Mouse (Mus musculus): ENCODE results near the gene Gm4922. TPM values are rescaled to one million over a fixed set of nuclear protein-coding genes. Genes with fewer than 3 reads are reported as not detected.

Gene Gm4922
- polyA plus RNA-seq (2016; fragmentation: Nextera tagmentation; extraction: Ambion mirVana), result not detected in 2 replicates

DNA sequence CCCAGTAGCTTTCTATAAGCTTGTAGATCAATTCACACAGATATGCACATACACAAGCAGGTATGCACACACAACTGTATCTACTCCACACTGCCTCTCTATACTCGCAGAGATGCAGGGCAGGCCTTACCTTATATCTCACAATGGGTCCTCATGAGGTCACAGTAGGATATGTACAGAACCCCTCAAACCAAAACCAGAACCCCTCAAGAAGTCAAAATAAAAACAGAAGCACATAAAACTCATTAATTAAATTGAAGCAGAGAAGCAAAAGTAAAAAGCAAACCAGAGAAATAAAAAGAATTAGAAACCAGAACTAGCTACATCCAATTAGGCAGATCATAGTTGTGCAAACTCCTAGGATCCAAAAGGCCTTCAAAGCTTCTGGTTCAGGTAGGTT is at the start of gene Gm4922:
TSS of gene Gm4922 (minus strand) at position 101 of the 400 bp plus-strand sequence.
- no peaks in the 10 kb centered on the region for H3K27me3 ChIP-seq
- H3K27ac ChIP-seq, result no peak within 1 kb of the TSS
- no peak within 1 kb of the TSS for H3K4me2 ChIP-seq (replicated peaks)
- no peak within 1 kb of the TSS for H3K9ac ChIP-seq
- H3K36me3 ChIP-seq, result no peaks in the 10 kb centered on the region
- H3K4me1 ChIP-seq, result no peaks in the 10 kb centered on the region
- no peak within 1 kb of the TSS for H3K4me3 ChIP-seq
- WGBS, result 89% methylated on average over 1 of the region's 1 CpGs
- no peaks in the 10 kb centered on the region for H3K9me3 ChIP-seq
- no peak for ATAC-seq (ENCODE audit: insufficient number of reproducible peaks, insufficient read depth, low FRiP score, low TSS enrichment)

DNA sequence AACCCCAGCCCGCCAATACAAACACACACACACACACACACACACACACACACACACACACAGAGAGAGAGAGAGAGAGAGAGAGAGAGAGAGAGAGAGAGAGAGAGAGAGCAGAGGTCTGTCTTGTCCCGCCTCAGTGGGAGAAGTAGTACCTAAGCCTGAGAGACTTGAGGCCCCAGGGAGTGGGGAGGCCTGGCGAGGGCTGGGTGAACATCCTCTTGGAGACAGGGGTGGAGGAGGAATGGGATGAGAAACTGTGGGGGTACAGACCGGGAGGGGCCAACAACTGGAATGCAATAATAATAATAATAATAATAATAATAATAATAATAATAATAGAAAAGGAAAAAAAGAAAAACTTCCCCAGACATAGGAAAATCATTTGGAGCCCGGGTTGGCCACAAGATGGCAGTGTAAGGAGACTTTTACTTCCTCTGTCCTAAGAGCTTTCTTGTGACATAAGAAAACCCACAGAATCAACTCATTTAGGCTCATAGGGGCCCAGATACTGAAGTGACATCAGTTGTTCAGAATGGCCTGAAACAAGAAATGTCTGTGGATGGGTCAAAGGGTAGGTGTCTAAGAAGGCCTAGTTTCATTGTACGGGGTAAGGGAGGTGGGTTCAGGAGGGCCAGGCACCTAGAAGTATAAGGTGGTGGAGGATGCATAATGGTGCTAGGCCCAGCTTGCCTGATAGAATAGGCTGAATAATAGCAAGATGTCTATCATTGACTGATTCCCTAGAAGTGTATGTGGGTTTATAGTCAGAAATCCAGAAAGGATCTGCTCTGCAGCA is 49.3 kb upstream of the Gm4922 start:
- 54% methylated on average over 4 of the region's 6 CpGs for WGBS
- ATAC-seq (ENCODE audit: insufficient number of reproducible peaks, insufficient read depth, low FRiP score, low TSS enrichment), result no peak

DNA sequence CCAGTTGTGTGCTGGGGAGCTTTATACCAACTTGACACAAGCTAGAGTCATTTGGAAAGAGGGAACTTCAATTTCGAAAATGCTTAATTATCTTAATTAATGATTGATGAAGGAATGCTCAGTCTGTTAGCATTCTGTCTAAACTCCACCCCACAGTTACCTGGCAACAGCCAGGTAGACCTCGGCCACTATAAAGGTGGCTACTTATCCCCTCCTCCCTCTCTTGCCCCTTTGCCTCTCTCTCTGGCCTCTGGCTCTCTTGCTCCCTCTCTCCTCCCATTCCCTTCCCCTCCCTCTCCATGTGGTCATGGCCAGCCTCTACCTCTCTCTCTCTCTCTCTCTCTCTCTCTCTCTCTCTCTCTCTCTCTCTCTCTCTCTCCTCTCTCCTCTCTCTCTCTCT is 47.8 kb upstream of the Gm4922 start:
- H3K4me3 ChIP-seq, result no peak overlapping the region
- no peaks in the 10 kb centered on the region for H3K36me3 ChIP-seq
- no peak overlapping the region for H3K9ac ChIP-seq
- 0 out of 2 replicates have a peak, but pooled peaks cover 2% of the 10 kb centered on the region for H3K4me1 ChIP-seq
- no peaks in the 10 kb centered on the region for H3K27me3 ChIP-seq
- ATAC-seq (ENCODE audit: insufficient number of reproducible peaks, insufficient read depth, low FRiP score, low TSS enrichment), result no peak
- no peak overlapping the region for H3K4me2 ChIP-seq (replicated peaks)
- WGBS, result 46% methylated on average over 2 of the region's 2 CpGs
- no peaks in the 10 kb centered on the region for H3K9me3 ChIP-seq
- H3K27ac ChIP-seq, result no peak overlapping the region

More for the DNA sequence above, 49.3 kb upstream of the Gm4922 start:
- Histone ChIP-seq H3K4me1 (0 out of 2 replicates have a peak, but pooled peaks cover 2% of the 10 kb centered on the region), H3K4me3 (no peak overlapping the region), H3K4me2 (replicated peaks) (no peak overlapping the region), H3K27me3 (no peaks in the 10 kb centered on the region), H3K27ac (no peak overlapping the region), H3K9ac (no peak overlapping the region), H3K36me3 (no peaks in the 10 kb centered on the region), H3K9me3 (no peaks in the 10 kb centered on the region)

DNA sequence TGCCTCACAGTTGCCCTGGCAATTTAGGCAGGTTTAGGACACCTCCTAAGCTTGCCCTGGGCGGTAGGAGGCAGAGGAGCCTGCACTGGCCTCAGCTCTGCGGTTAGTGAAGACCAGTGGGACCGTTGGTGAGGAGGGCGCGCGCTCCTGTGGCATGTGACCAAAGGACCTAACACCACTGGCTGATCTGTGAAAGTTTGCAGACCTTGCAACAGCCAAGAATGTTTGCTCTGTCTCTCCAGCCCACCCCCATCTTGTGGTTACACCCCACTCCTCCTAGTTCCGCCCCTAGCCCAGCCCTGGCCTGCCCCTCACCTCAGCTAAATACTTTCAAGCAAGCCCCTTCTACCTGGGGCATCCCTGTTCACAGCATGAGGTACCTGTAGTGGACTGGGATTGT is 45.2 kb upstream of the Gm4922 start:
- WGBS, result 44% methylated on average over 7 of the region's 7 CpGs
- ATAC-seq (ENCODE audit: insufficient number of reproducible peaks, insufficient read depth, low FRiP score, low TSS enrichment), result no peak
- no peak overlapping the region for H3K4me2 ChIP-seq (replicated peaks)
- 0 out of 2 replicates have a peak, but pooled peaks cover 2% of the 10 kb centered on the region for H3K4me1 ChIP-seq
- H3K27ac ChIP-seq, result no peak overlapping the region
- H3K36me3 ChIP-seq, result no peaks in the 10 kb centered on the region
- H3K9me3 ChIP-seq, result no peaks in the 10 kb centered on the region
- no peak overlapping the region for H3K9ac ChIP-seq
- no peaks in the 10 kb centered on the region for H3K27me3 ChIP-seq
- H3K4me3 ChIP-seq, result no peak overlapping the region

DNA sequence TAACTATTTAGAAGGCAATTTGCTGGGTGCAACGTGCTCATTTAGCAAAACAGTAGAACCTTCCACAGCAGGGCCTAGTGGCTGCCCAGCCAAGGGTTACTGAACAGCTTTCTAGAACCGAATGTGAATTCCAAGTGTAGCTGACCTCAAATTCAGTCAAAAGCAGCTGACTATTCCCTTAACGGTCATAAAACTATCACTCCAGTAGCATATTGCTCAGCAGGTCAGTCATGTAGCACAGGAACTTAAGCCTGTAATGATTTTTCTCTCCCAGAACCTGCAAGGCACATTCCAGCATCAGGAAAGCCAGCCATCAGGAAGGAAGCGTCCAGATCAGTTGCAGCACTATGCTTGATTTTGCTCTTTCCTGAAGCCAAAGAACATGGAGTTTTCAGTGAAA is 43.8 kb upstream of the Gm4922 start:
- Histone ChIP-seq H3K27me3 (no peaks in the 10 kb centered on the region), H3K4me1 (0 out of 2 replicates have a peak, but pooled peaks cover 2% of the 10 kb centered on the region), H3K4me2 (replicated peaks) (no peak overlapping the region), H3K9ac (no peak overlapping the region), H3K27ac (no peak overlapping the region), H3K4me3 (no peak overlapping the region), H3K36me3 (no peaks in the 10 kb centered on the region), H3K9me3 (no peaks in the 10 kb centered on the region)
- WGBS, result 70% methylated on average over 4 of the region's 4 CpGs
- ATAC-seq (ENCODE audit: insufficient number of reproducible peaks, insufficient read depth, low FRiP score, low TSS enrichment), result no peak

DNA sequence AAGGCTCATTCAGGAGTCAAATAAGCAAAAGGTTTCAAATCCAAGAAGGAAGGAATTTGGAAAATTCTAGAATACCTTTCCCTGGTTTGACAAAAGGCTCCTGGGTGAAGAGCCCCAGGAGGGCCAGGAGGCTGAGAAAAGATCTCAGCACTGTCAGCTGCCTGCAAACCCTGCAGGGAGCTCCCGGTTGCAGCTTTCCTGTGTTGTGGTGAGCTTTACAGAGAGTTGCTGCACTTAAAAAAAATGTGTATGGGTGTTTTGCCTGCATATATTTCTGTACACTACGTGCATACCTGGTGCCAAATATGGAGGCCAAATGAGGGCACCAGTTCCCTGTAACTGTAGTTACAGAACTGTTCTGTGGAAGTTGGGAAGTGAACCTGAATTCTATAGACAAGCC is 41.3 kb upstream of the Gm4922 start:
- 29% methylated on average over 2 of the region's 2 CpGs for WGBS
- Histone ChIP-seq H3K36me3 (no peaks in the 10 kb centered on the region), H3K9me3 (no peaks in the 10 kb centered on the region), H3K9ac (no peak overlapping the region), H3K27ac (no peak overlapping the region), H3K27me3 (no peaks in the 10 kb centered on the region), H3K4me3 (no peak overlapping the region), H3K4me2 (replicated peaks) (no peak overlapping the region), H3K4me1 (0 out of 2 replicates have a peak, but pooled peaks cover 2% of the 10 kb centered on the region)
- ATAC-seq (ENCODE audit: insufficient number of reproducible peaks, insufficient read depth, low FRiP score, low TSS enrichment), result no peak

DNA sequence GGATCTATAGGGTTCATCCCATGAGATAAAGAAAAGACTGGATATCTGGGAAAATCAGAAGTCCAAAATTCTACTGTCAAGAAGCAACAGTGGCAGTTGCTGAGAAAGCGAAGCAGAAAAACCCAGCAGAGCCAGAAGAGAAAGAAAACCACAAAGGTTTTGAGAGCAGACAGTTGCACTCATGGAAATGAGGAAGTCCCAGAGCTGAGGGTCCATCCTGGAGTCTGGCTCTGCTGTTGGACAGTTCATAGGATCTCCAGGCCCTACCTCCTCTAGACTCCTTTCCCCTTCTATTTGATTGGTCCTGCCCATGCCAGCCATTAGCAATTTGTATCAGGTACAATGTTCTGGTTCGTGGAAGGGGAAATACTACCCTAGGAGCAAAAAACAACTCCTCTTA is 39.5 kb upstream of the Gm4922 start:
- Histone ChIP-seq H3K27me3 (no peaks in the 10 kb centered on the region), H3K4me1 (no peaks in the 10 kb centered on the region), H3K9me3 (no peaks in the 10 kb centered on the region), H3K9ac (no peak overlapping the region), H3K4me3 (no peak overlapping the region), H3K36me3 (no peaks in the 10 kb centered on the region), H3K27ac (no peak overlapping the region), H3K4me2 (replicated peaks) (no peak overlapping the region)
- ATAC-seq (ENCODE audit: insufficient number of reproducible peaks, insufficient read depth, low FRiP score, low TSS enrichment), result no peak
- WGBS, result 78% methylated on average over 2 of the region's 2 CpGs

DNA sequence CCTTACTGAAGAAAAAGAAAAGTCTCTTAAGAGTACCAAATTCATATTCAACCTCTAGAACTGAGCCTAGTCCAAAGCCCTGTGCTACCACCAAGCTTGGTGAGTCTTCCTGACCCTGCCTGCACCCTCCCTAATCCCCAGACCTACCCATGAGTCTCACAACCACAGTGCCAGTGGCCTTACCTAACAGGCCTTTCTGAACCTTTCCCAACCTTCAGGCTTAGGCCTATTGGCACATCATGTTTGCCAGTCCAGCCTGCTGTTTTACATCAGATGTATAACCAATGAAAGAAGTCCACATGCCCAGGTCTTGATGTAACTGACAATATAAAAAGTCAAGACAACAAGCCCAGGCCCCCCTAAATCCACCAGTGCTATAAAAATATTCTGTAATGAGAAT is 38.5 kb upstream of the Gm4922 start:
- H3K27ac ChIP-seq, result no peak overlapping the region

DNA sequence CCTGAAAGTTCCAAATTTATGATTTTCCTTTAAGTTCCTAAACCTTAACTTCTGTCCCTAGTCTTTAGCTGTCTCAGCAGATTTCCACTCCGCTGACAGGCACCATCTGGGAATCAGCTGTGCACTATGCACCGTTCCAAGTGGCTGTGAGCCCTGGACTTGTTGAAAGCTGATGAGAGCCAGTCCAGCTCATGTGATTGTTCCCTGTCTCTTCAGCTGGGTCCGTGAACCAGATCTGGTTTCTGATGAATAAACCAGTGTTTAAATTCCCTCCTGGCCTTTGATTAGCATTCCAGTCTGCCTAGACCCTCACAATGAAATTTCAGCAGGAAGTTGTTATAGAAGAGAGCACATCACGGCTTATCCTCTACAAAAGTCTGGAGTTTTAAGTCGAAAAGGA is 30.0 kb upstream of the Gm4922 start:
- H3K4me1 ChIP-seq, result peaks cover 20% of the 10 kb centered on the region
- peak; percentile 81 for ATAC-seq (ENCODE audit: insufficient number of reproducible peaks, insufficient read depth, low FRiP score, low TSS enrichment)
- no peaks in the 10 kb centered on the region for H3K27me3 ChIP-seq
- H3K27ac ChIP-seq, result 0 out of 2 replicates have a peak overlapping the region, but pooled peaks have one; percentile 23
- H3K9ac ChIP-seq, result no peak overlapping the region
- H3K9me3 ChIP-seq, result no peaks in the 10 kb centered on the region
- no peak overlapping the region for H3K4me2 ChIP-seq (replicated peaks)
- 21% methylated on average over 5 of the region's 5 CpGs for WGBS
- H3K36me3 ChIP-seq, result no peaks in the 10 kb centered on the region
- H3K4me3 ChIP-seq, result no peak overlapping the region

More for the DNA sequence above, 38.5 kb upstream of the Gm4922 start:
- Histone ChIP-seq H3K4me2 (replicated peaks) (no peak overlapping the region), H3K4me3 (no peak overlapping the region), H3K27me3 (no peaks in the 10 kb centered on the region), H3K9me3 (no peaks in the 10 kb centered on the region), H3K9ac (no peak overlapping the region), H3K4me1 (no peaks in the 10 kb centered on the region), H3K36me3 (no peaks in the 10 kb centered on the region)
- no peak for ATAC-seq (ENCODE audit: insufficient number of reproducible peaks, insufficient read depth, low FRiP score, low TSS enrichment)

DNA sequence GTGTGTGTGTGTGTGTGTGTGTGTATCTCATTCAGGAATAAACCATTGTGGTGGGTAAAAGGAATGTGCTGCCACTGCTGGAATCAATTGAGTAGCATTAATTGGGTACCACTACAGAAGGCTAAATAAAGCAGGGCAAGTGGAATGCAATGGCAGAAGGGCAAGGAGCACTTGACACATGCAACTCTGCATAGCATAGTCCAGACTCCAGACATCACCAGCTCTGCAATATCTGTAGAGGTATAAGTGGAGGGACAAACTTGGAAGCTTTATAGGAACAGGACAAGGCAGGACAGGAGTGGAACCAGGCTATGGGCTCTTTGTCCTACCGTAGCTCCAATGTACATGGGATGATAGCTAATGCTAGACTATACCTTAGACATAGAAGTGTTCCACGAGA is 25.2 kb upstream of the Gm4922 start:
- H3K4me1 ChIP-seq, result peaks cover 14% of the 10 kb centered on the region
- no peak overlapping the region for H3K4me3 ChIP-seq
- H3K27me3 ChIP-seq, result no peaks in the 10 kb centered on the region
- H3K27ac ChIP-seq, result no peak overlapping the region
- H3K9me3 ChIP-seq, result no peaks in the 10 kb centered on the region
- no peaks in the 10 kb centered on the region for H3K36me3 ChIP-seq
- ATAC-seq (ENCODE audit: insufficient number of reproducible peaks, insufficient read depth, low FRiP score, low TSS enrichment), result no peak
- WGBS, result 84% methylated on average over 2 of the region's 2 CpGs
- H3K4me2 ChIP-seq (replicated peaks), result no peak overlapping the region
- no peak overlapping the region for H3K9ac ChIP-seq

DNA sequence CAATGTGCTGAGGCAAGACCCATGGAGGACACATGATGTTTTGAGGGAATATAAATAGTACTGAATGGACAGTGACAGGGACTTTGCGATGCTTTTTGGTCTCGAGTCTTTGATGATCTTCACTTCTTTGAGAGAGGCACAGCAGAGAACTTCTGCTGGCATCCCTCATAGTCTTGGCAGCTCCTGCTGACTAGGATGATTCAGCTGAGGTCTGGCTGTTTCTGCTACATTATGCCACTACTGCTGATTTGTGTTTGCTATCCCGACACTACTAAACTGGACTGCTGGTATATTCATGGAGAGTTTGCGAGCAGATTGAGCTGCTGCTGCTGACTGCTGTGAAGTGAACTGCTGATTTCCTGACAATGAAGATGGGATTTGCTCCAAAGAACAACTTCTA is 3.5 kb upstream of the Gm4922 start:
- Histone ChIP-seq H3K4me3 (no peak overlapping the region), H3K4me2 (replicated peaks) (no peak overlapping the region), H3K27me3 (no peaks in the 10 kb centered on the region), H3K4me1 (no peaks in the 10 kb centered on the region), H3K36me3 (no peaks in the 10 kb centered on the region), H3K9ac (no peak overlapping the region), H3K9me3 (no peaks in the 10 kb centered on the region), H3K27ac (no peak overlapping the region)
- ATAC-seq (ENCODE audit: insufficient number of reproducible peaks, insufficient read depth, low FRiP score, low TSS enrichment), result no peak
- 92% methylated on average over 4 of the region's 4 CpGs for WGBS

DNA sequence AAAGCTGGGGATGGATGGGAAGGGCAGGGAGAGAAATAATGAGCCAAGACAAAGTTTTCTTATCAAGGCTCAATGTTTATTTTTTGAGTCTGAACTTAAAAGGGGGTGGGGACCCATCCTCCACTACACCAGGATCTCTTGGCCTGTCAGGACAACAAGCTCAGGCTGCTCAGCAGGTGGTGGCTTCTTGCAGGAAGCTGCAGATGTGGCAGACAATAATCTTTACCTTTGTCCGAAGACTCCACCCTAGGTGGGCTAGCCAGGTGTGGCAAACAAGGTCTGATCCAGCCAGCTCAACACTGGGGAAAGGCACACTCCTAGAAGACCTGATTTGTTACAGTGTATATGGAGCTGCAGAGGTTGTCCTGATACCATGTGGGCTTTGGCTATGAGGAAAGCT is 2.0 kb upstream of the Gm4922 start:
- H3K27ac ChIP-seq, result no peak overlapping the region
- no peaks in the 10 kb centered on the region for H3K9me3 ChIP-seq
- H3K4me2 ChIP-seq (replicated peaks), result no peak overlapping the region
- no peak overlapping the region for H3K4me3 ChIP-seq
- no peaks in the 10 kb centered on the region for H3K36me3 ChIP-seq
- H3K27me3 ChIP-seq, result no peaks in the 10 kb centered on the region
- no peaks in the 10 kb centered on the region for H3K4me1 ChIP-seq
- WGBS, result 62% methylated on average over 1 of the region's 1 CpGs
- ATAC-seq (ENCODE audit: insufficient number of reproducible peaks, insufficient read depth, low FRiP score, low TSS enrichment), result peak; percentile 15; the same call in 1 of the 2 replicates
- H3K9ac ChIP-seq, result no peak overlapping the region

Data from embryonic facial prominence, embryonic 12.5 days (tissue).